Mouse (Mus musculus): ENCODE data around the gene Usf1. TPM values are rescaled to one million over a fixed set of nuclear protein-coding genes. Genes with fewer than 3 reads are reported as not detected.

Usf1 gene
- total RNA-seq (2018; cell fraction: chromatin; rRNA removed), result 100 to 1,000 TPM in 13 of 26 experiments, 10 to 100 TPM in 13; 15.3 to 166 (median 89.3) TPM
- 100 to 1,000 TPM in 3 of 26 experiments, 10 to 100 TPM in 23; 23.4 to 110 (median 71.3) TPM for total RNA-seq (2018; cell fraction: cytosol; rRNA removed)
- 100 to 1,000 TPM in 4 of 26 experiments, 10 to 100 TPM in 22; 19.4 to 125 (median 66.8) TPM for total RNA-seq (2018; cell fraction: nucleus; rRNA removed)
- 32.8 to 94.5 TPM (median 36.5 TPM) in 3 replicates for polyA plus RNA-seq (2018)

DNA sequence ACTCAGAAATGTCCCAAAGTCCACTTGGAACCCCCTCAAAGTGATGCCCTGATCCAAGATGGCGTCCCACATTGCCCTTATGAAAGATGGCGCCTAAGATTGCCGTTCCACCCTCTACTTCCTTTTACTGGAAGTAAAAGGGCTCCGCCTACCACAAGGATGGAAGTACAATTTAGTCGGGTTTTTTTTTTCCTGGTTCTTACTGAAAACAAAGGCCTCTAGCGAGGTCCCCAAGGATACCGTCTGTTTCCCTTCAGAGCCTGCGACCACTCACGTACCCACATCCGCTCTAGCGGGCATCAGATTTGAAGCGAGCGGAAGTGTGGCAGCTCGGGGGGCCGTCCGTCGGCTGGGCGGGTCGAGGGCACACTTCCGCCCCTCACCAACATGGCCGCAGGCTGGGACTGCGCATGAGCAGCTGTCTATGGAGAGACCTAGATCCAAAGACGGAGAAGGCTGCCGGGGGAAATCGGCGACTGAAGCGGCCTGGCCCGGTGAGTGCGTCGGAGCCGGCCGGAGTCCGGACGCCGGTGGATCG is at the start of gene Usf1:
Gene Usf1, plus strand, starts transcription at position 367 of the 538 bp plus-strand sequence.
- peaks cover 46% of the 10 kb centered on the region for H3K36me3 ChIP-seq (ENCODE audit: inconsistent target)
- peak within 1 kb of the TSS; percentile 94 for H3K4me3 ChIP-seq (ENCODE audit: inconsistent target)
- under 1% methylated on average over 36 of the region's 36 CpGs for WGBS (ENCODE audit: missing documents)
- H3K79me2 ChIP-seq (ENCODE audit: inconsistent target), result peaks cover 48% of the 10 kb centered on the region
- peak within 1 kb of the TSS; percentile 86 for H3K27ac ChIP-seq

- Histone ChIP-seq H3K79me2 (ENCODE audit: inconsistent target) (peaks cover 8% of the 10 kb centered on the region; the same call in 1 of the 2 replicates), H3K4me3 (ENCODE audit: inconsistent target) (no peak overlapping the region), H3K36me3 (ENCODE audit: inconsistent target) (no peaks in the 10 kb centered on the region), H3K27ac (peak overlapping the region; percentile 21; the same call in 1 of the 2 replicates)
- 45% methylated on average over 7 of the region's 7 CpGs for WGBS (ENCODE audit: missing documents)
These were observed 45.2 kb upstream of the Usf1 start for GRCm38 (mm10) chr1:171365934-171366333.

DNA sequence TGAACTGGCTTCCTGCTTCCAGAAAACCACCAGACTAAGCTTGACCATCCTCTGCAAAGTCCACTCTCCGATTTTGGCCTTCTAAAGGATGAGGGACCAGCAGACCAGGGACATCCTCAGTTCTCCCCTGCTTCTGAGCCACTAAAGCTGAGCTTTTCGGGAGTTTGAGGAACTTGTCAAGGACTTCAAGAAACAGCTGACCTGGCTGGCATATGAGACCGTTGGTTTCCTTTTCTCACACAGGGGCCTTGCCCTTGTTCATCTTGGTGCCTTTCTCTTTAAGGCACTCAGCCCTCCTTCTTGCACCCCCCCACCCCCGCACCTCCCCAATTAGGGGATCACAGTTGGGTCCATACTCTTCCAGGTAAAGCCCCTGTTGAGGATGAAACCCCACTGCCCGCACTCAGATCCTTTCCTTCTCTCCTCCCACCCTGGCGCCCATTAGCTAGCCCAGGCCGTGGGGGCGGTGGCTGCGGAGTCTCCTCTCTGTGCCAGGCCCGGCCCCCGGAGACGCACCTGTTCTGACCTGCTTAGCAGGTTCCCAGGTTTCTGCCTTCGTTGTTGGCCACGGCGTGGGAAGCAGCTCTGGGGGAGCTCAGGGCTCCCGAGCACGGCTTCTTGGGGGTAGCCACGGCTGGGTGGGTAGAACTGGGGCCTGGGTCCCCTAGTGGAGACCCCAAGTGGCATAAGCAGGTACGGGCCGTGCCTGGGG is 41.1 kb upstream of the Usf1 start, which contains the start of gene Nectin4:
Gene Nectin4, plus strand, starts transcription at position 255 of the 712 bp plus-strand sequence.
- peak within 1 kb of the TSS; percentile 72 for H3K27ac ChIP-seq
- no peaks in the 10 kb centered on the region for H3K36me3 ChIP-seq (ENCODE audit: inconsistent target)
- H3K4me3 ChIP-seq (ENCODE audit: inconsistent target), result peak within 1 kb of the TSS; percentile 40
- 19% methylated on average over 18 of the region's 20 CpGs for WGBS (ENCODE audit: missing documents)
- peaks cover 46% of the 10 kb centered on the region; the same call in 1 of the 2 replicates for H3K79me2 ChIP-seq (ENCODE audit: inconsistent target)

GRCm38 (mm10) chr1:171372880-171373279 is 38.2 kb upstream of the Usf1 start:
- H3K36me3 ChIP-seq (ENCODE audit: inconsistent target), result no peaks in the 10 kb centered on the region
- no peak overlapping the region for H3K4me3 ChIP-seq (ENCODE audit: inconsistent target)
- WGBS (ENCODE audit: missing documents), result 91% methylated on average over 3 of the region's 3 CpGs
- H3K27ac ChIP-seq, result no peak overlapping the region
- peaks cover 51% of the 10 kb centered on the region; the same call in 1 of the 2 replicates for H3K79me2 ChIP-seq (ENCODE audit: inconsistent target)

DNA sequence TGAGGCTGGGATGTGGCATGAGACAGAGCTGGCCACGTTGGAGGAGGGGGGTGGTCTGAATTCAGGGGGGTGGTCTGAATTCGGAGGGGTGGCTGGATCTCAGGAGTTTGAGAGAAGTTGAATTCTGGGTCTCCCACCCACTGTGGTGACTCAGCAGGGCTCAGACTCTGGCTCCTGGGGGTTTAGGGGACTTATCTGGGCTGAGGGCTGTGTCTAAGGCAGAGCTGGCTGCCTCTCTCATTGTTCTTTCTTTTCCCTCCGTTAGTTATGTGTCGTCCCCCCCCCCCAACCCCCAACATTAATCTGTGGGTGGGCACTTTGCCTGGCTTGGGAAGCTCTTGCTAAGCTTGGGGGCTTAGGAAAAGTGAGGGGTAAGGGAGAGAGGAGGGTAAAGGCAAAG is 37.2 kb upstream of the Usf1 start:
- H3K36me3 ChIP-seq (ENCODE audit: inconsistent target), result no peaks in the 10 kb centered on the region
- no peak overlapping the region for H3K4me3 ChIP-seq (ENCODE audit: inconsistent target)
- H3K27ac ChIP-seq, result no peak overlapping the region
- peaks cover 57% of the 10 kb centered on the region; the same call in 1 of the 2 replicates for H3K79me2 ChIP-seq (ENCODE audit: inconsistent target)
- 35% methylated on average over 4 of the region's 4 CpGs for WGBS (ENCODE audit: missing documents)

GRCm38 (mm10) chr1:171375646-171376097 is 35.4 kb upstream of the Usf1 start:
- Histone ChIP-seq H3K27ac (peak overlapping the region; percentile 19; the same call in 1 of the 2 replicates), H3K36me3 (ENCODE audit: inconsistent target) (no peaks in the 10 kb centered on the region; the same call in 1 of the 2 replicates), H3K79me2 (ENCODE audit: inconsistent target) (peaks cover 52% of the 10 kb centered on the region; the same call in 1 of the 2 replicates), H3K4me3 (ENCODE audit: inconsistent target) (no peak overlapping the region)
- WGBS (ENCODE audit: missing documents), result 38% methylated on average over 9 of the region's 9 CpGs

GRCm38 (mm10) chr1:171378298-171378697 is 32.8 kb upstream of the Usf1 start:
- H3K36me3 ChIP-seq (ENCODE audit: inconsistent target), result peaks cover 7% of the 10 kb centered on the region; the same call in 1 of the 2 replicates
- WGBS (ENCODE audit: missing documents), result 91% methylated on average over 6 of the region's 6 CpGs
- no peak overlapping the region for H3K27ac ChIP-seq
- H3K79me2 ChIP-seq (ENCODE audit: inconsistent target), result peaks cover 26% of the 10 kb centered on the region; the same call in 1 of the 2 replicates
- H3K4me3 ChIP-seq (ENCODE audit: inconsistent target), result no peak overlapping the region

DNA sequence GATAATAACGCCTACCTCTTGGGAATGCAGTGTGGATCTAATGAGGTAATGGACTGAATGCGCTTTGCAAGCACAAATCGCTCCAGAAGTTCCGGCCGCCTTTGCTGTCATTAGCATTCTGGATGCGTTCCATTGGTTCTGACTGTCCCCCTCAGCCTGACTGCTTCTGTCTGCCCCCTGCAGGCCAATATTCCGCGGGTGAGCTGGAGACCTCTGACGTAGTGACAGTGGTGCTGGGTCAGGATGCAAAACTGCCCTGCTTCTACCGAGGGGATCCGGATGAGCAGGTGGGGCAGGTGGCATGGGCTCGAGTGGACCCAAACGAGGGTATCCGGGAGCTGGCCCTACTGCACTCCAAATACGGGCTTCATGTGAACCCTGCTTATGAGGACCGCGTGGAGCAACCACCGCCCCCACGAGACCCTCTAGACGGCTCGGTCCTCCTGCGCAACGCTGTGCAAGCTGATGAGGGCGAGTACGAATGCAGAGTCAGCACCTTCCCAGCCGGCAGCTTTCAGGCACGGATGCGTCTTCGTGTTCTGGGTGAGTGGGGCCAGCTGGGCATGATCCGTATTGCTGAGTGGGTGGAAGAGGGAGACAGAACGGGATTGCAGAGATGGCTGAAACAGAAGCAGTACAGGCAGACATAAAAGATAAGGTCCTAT is 31.0 kb upstream of the Usf1 start:
- Histone ChIP-seq H3K27ac (peak overlapping the region; percentile 49), H3K36me3 (ENCODE audit: inconsistent target) (peaks cover 23% of the 10 kb centered on the region), H3K4me3 (ENCODE audit: inconsistent target) (no peak overlapping the region), H3K79me2 (ENCODE audit: inconsistent target) (peaks cover 12% of the 10 kb centered on the region; the same call in 1 of the 2 replicates)
- 24% methylated on average over 31 of the region's 31 CpGs for WGBS (ENCODE audit: missing documents)

DNA sequence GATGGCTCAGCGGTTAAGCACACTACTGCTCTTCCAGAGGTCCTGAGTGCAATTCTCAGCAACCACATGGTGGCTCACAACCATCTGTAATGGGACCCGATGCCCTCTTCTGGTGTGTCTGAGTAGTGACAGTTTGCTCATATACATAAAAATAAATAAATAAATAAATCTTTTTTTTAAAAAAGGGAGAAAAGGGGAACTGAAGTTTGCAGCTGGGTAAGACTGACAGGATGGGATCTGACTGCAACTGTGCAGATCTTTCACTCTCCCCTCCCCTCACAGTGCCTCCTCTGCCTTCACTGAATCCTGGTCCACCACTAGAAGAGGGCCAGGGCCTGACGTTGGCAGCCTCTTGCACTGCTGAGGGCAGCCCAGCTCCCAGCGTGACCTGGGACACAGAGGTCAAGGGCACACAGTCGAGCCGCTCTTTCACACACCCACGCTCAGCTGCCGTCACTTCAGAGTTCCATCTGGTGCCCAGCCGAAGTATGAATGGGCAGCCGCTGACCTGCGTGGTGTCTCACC is 29.0 kb upstream of the Usf1 start:
- H3K79me2 ChIP-seq (ENCODE audit: inconsistent target), result peaks cover 7% of the 10 kb centered on the region; the same call in 1 of the 2 replicates
- no peak overlapping the region for H3K27ac ChIP-seq
- H3K36me3 ChIP-seq (ENCODE audit: inconsistent target), result peaks cover 29% of the 10 kb centered on the region
- 73% methylated on average over 10 of the region's 11 CpGs for WGBS (ENCODE audit: missing documents)
- H3K4me3 ChIP-seq (ENCODE audit: inconsistent target), result no peak overlapping the region

GRCm38 (mm10) chr1:171384361-171384760 is 26.8 kb upstream of the Usf1 start:
- Histone ChIP-seq H3K79me2 (ENCODE audit: inconsistent target) (peaks cover 3% of the 10 kb centered on the region), H3K36me3 (ENCODE audit: inconsistent target) (peaks cover 29% of the 10 kb centered on the region), H3K27ac (no peak overlapping the region), H3K4me3 (ENCODE audit: inconsistent target) (no peak overlapping the region)
- 86% methylated on average over 5 of the region's 9 CpGs for WGBS (ENCODE audit: missing documents)

DNA sequence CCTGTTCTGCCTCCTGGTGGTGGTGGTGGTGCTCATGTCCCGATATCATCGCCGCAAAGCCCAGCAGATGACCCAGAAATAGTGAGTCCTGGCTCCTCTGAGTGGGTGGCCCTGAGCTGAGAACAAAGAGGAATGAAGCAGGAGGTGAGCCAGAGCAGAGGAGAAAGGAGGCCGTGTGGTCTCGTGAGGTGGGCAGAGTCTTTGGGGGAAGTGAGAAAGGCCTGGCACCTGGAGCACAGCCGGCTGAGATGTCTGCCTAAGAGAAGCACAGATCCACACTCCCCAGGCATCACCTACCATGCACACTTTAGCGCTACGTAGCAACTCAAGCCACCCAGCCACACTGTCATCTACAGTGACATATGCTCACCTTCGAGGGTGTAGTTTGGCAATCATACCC is 25.9 kb upstream of the Usf1 start:
- H3K27ac ChIP-seq, result no peak overlapping the region
- H3K4me3 ChIP-seq (ENCODE audit: inconsistent target), result no peak overlapping the region
- 90% methylated on average over 9 of the region's 9 CpGs for WGBS (ENCODE audit: missing documents)
- peaks cover 11% of the 10 kb centered on the region for H3K79me2 ChIP-seq (ENCODE audit: inconsistent target)
- peaks cover 29% of the 10 kb centered on the region for H3K36me3 ChIP-seq (ENCODE audit: inconsistent target)

DNA sequence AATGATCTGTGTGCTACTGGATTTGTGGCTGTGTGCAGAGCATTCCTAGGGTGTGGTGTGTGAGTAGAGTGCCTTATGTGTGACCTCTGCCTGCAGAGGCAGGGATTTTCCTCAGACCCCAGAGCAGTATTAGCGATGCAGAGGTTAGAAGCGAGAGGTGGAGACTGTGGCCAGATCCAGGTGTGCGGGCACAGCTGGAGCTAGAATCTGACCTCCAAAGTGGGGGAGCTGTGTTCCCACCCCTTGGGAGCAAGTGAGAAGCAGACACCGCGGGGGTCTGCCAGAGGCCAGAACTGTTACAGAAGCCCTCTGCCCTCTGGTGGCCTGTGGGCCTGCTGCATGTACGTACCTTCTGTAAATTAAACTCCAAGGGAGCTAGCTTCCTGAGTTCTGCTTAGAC is 24.0 kb upstream of the Usf1 start:
- Histone ChIP-seq H3K36me3 (ENCODE audit: inconsistent target) (peaks cover 29% of the 10 kb centered on the region), H3K79me2 (ENCODE audit: inconsistent target) (peaks cover 30% of the 10 kb centered on the region), H3K4me3 (ENCODE audit: inconsistent target) (no peak overlapping the region), H3K27ac (no peak overlapping the region)
- 71% methylated on average over 6 of the region's 6 CpGs for WGBS (ENCODE audit: missing documents)

- peaks cover 32% of the 10 kb centered on the region for H3K36me3 ChIP-seq (ENCODE audit: inconsistent target)
- peak within 1 kb of the TSS; percentile 100 for H3K27ac ChIP-seq
- 4% methylated on average over 15 of the region's 15 CpGs for WGBS (ENCODE audit: missing documents)
- H3K4me3 ChIP-seq (ENCODE audit: inconsistent target), result peak within 1 kb of the TSS; percentile 99
- peaks cover 44% of the 10 kb centered on the region for H3K79me2 ChIP-seq (ENCODE audit: inconsistent target)
These were observed 22.6 kb upstream of the Usf1 start, which contains the start of gene Arhgap30 for GRCm38 (mm10) chr1:171388376-171389102. Gene Arhgap30, plus strand, starts transcription at chr1:171388954.

All from macrophage (primary cell).